Mouse (Mus musculus) right cerebral cortex, postnatal 4 days (tissue): ENCODE data around the gene Xxylt1.

Experiments
- DNase-seq: peaks from one replicate; pipeline ENCODE4 v3.0.0-alpha.2; 2022

Gene Xxylt1

GRCm38 (mm10) chr16:31081125-31081664 is at the start of gene Xxylt1:
TSS of gene Xxylt1 (minus strand) at chr16:31081432.
- peak; percentile 91 for DNase-seq

- no peak for DNase-seq
Measured at GRCm38 (mm10) chr16:31128116-31128515, 46.9 kb upstream of the Xxylt1 start.

GRCm38 (mm10) chr16:31124991-31125390 is 43.8 kb upstream of the Xxylt1 start:
- no peak for DNase-seq

GRCm38 (mm10) chr16:31121612-31122011 is 40.4 kb upstream of the Xxylt1 start:
- no peak for DNase-seq

GRCm38 (mm10) chr16:31113596-31113995 is 32.4 kb upstream of the Xxylt1 start:
- DNase-seq: no peak

GRCm38 (mm10) chr16:31101352-31101751 is 20.1 kb upstream of the Xxylt1 start:
- no peak for DNase-seq

GRCm38 (mm10) chr16:31099906-31100305 is 18.7 kb upstream of the Xxylt1 start:
- DNase-seq: no peak

GRCm38 (mm10) chr16:31094036-31094435 is 12.8 kb upstream of the Xxylt1 start:
- DNase-seq: no peak

- DNase-seq: no peak
Measured at GRCm38 (mm10) chr16:31093186-31093585, 12.0 kb upstream of the Xxylt1 start.

- no peak for DNase-seq
Measured at GRCm38 (mm10) chr16:31081891-31082290, 659 bp upstream of the Xxylt1 start.

GRCm38 (mm10) chr16:31080573-31081051 is 620 bp downstream of the Xxylt1 start:
- peak; percentile 53 for DNase-seq

GRCm38 (mm10) chr16:31077396-31077795 is 3.8 kb downstream of the Xxylt1 start:
- DNase-seq: no peak

- DNase-seq: no peak
Measured at GRCm38 (mm10) chr16:31076436-31076835, 4.8 kb downstream of the Xxylt1 start.

- DNase-seq: no peak
Measured at GRCm38 (mm10) chr16:31074324-31074908, 6.8 kb downstream of the Xxylt1 start.

- no peak for DNase-seq
Measured at GRCm38 (mm10) chr16:31071731-31072130, 9.5 kb downstream of the Xxylt1 start.

GRCm38 (mm10) chr16:31070358-31071133 is 10.7 kb downstream of the Xxylt1 start:
- DNase-seq: peak; percentile 93

- no peak for DNase-seq
Measured at GRCm38 (mm10) chr16:31069211-31070166, 11.7 kb downstream of the Xxylt1 start.

GRCm38 (mm10) chr16:31068280-31068679 is 13.0 kb downstream of the Xxylt1 start:
- DNase-seq: no peak

GRCm38 (mm10) chr16:31066344-31067098 is 14.7 kb downstream of the Xxylt1 start:
- DNase-seq: no peak

GRCm38 (mm10) chr16:31064782-31065181 is 16.4 kb downstream of the Xxylt1 start:
- DNase-seq: no peak

- DNase-seq: no peak
Measured at GRCm38 (mm10) chr16:31062918-31063317, 18.3 kb downstream of the Xxylt1 start.

GRCm38 (mm10) chr16:31061246-31061880 is 19.9 kb downstream of the Xxylt1 start:
- no peak for DNase-seq
